Mouse (Mus musculus) kidney, embryonic 14.5 days (tissue): ENCODE measurements around the gene Cog3. TPM values are rescaled to one million over a fixed set of nuclear protein-coding genes. Genes with fewer than 3 reads are reported as not detected.

Experiments
- ATAC-seq: fragments of 200-750 bp; cut with Nextera tagmentation; 2 replicates; pipeline ENCODE4 v1.8.0; 2017; ENCODE audit warnings: moderate number of reproducible peaks, mild to moderate bottlenecking, moderate TSS enrichment, moderate library complexity; ENCODE audit not compliant: low FRiP score, low TSS enrichment
- H3K27ac ChIP-seq: fragments of 300-500 bp; sonication (generic); 2 replicates; pipeline ENCODE4 v1.5.1; 2014; ENCODE audit warnings: low read depth, mild to moderate bottlenecking, low read length, moderate library complexity, mixed read lengths
- H3K27me3 ChIP-seq: fragments of 300-500 bp; sonication (generic); 2 replicates; pipeline ENCODE4 v1.6.1; 2014; ENCODE audit warnings: mild to moderate bottlenecking, low read length; ENCODE audit not compliant: control insufficient read depth, insufficient read depth
- H3K36me3 ChIP-seq: fragments of 300-500 bp; sonication (generic); 2 replicates; pipeline ENCODE4 v1.6.1; 2014; ENCODE audit warnings: low read length, mixed read lengths; ENCODE audit not compliant: control insufficient read depth, insufficient read depth
- H3K4me1 ChIP-seq: fragments of 300-500 bp; sonication (generic); 2 replicates; pipeline ENCODE4 v1.6.1; 2014; ENCODE audit warnings: low read length, mixed read lengths; ENCODE audit not compliant: control insufficient read depth, insufficient read depth
- H3K4me2 ChIP-seq: fragments of 300-500 bp; sonication (generic); replicated peaks from 2 replicates; pipeline ENCODE4 v1.6.1; 2014; ENCODE audit warnings: low read depth, mild to moderate bottlenecking, low read length
- H3K4me3 ChIP-seq: fragments of 300-500 bp; sonication (generic); 2 replicates; pipeline ENCODE4 v1.5.1; 2014; ENCODE audit warnings: mild to moderate bottlenecking, low read length
- H3K9ac ChIP-seq: fragments of 300-500 bp; sonication (generic); 2 replicates; pipeline ENCODE4 v1.6.1; 2014; ENCODE audit warnings: low read depth, mild to moderate bottlenecking, low read length, moderate library complexity
- H3K9me3 ChIP-seq: fragments of 300-500 bp; sonication (generic); 2 replicates; pipeline ENCODE4 v1.6.1; 2016; ENCODE audit warnings: low read length; ENCODE audit not compliant: control insufficient read depth
- WGBS: fragments of 180-500 bp; shearing (Covaris S2); extraction: QIAGEN DNeasy Blood & Tissue Kit; methylation state at CpG from one replicate; pipeline ENCODE4 v1.1.7; 2014; 5-methylcytosine and 5-hydroxymethylcytosine counted together
- polyA plus RNA-seq: library from polyadenylated mRNA; unstranded; fragments of >200 nt; fragmentation: Nextera tagmentation; extraction: Ambion mirVana; gene quantifications from 2 replicates; pipeline ENCODE4 v1.2.1, GENCODE M21; 2014

Gene Cog3
- polyA plus RNA-seq, 1 experiment from 2014 or later, result 24.9 TPM

GRCm38 (mm10) chr14:75696096-75696495 is 58.2 kb downstream of the Cog3 start:
- H3K4me1 ChIP-seq, result no peaks in the 10 kb centered on the region
- no peak overlapping the region for H3K27ac ChIP-seq
- H3K4me2 ChIP-seq, result no peak overlapping the region
- 84% methylated on average over 5 of the region's 5 CpGs for WGBS
- H3K9ac ChIP-seq, result no peak overlapping the region
- no peaks in the 10 kb centered on the region for H3K9me3 ChIP-seq
- no peak overlapping the region for H3K4me3 ChIP-seq
- no peaks in the 10 kb centered on the region for H3K27me3 ChIP-seq
- peaks cover 3% of the 10 kb centered on the region; the same call in 1 of the 2 replicates for H3K36me3 ChIP-seq
- no peak for ATAC-seq

- Histone ChIP-seq H3K4me3 (no peak overlapping the region), H3K27me3 (no peaks in the 10 kb centered on the region), H3K4me1 (no peaks in the 10 kb centered on the region), H3K9ac (no peak overlapping the region), H3K4me2 (no peak overlapping the region), H3K9me3 (no peaks in the 10 kb centered on the region), H3K36me3 (no peaks in the 10 kb centered on the region), H3K27ac (no peak overlapping the region)
- ATAC-seq, result no peak
- 91% methylated on average over 2 of the region's 2 CpGs for WGBS
These were observed 63.9 kb downstream of the Cog3 start for GRCm38 (mm10) chr14:75690428-75690827.

- H3K4me1 ChIP-seq, result 0 out of 2 replicates have a peak, but pooled peaks cover 2% of the 10 kb centered on the region
- H3K4me3 ChIP-seq, result no peak overlapping the region
- no peaks in the 10 kb centered on the region for H3K9me3 ChIP-seq
- H3K4me2 ChIP-seq, result no peak overlapping the region
- 53% methylated on average over 6 of the region's 6 CpGs for WGBS
- H3K27me3 ChIP-seq, result no peaks in the 10 kb centered on the region
- H3K27ac ChIP-seq, result no peak overlapping the region
- H3K9ac ChIP-seq, result no peak overlapping the region
- ATAC-seq, result no peak
- H3K36me3 ChIP-seq, result no peaks in the 10 kb centered on the region
These were observed 78.0 kb downstream of the Cog3 start for GRCm38 (mm10) chr14:75676316-75676715.

GRCm38 (mm10) chr14:75669085-75669645 is 85.2 kb downstream of the Cog3 start:
- Histone ChIP-seq H3K4me2 (no peak overlapping the region), H3K4me1 (0 out of 2 replicates have a peak, but pooled peaks cover 2% of the 10 kb centered on the region), H3K36me3 (no peaks in the 10 kb centered on the region), H3K27me3 (no peaks in the 10 kb centered on the region), H3K9me3 (no peaks in the 10 kb centered on the region; the same call in 1 of the 2 replicates), H3K4me3 (no peak overlapping the region), H3K27ac (no peak overlapping the region), H3K9ac (no peak overlapping the region)
- ATAC-seq, result 0 out of 2 replicates have a peak, but pooled peaks have one; percentile 34
- 62% methylated on average over 1 of the region's 1 CpGs for WGBS

GRCm38 (mm10) chr14:75665430-75666180 is 88.7 kb downstream of the Cog3 start:
- peak; percentile 50 for ATAC-seq
- Histone ChIP-seq H3K4me2 (no peak overlapping the region), H3K36me3 (no peaks in the 10 kb centered on the region), H3K4me3 (no peak overlapping the region), H3K27ac (0 out of 2 replicates have a peak overlapping the region, but pooled peaks have one; percentile 10), H3K9ac (no peak overlapping the region), H3K27me3 (no peaks in the 10 kb centered on the region), H3K9me3 (no peaks in the 10 kb centered on the region; the same call in 1 of the 2 replicates), H3K4me1 (no peaks in the 10 kb centered on the region)
- 25% methylated on average over 2 of the region's 2 CpGs for WGBS

- no peak overlapping the region for H3K4me3 ChIP-seq
- H3K4me1 ChIP-seq, result no peaks in the 10 kb centered on the region
- no peak overlapping the region for H3K4me2 ChIP-seq
- no peak for ATAC-seq
- H3K9ac ChIP-seq, result no peak overlapping the region
- H3K9me3 ChIP-seq, result no peaks in the 10 kb centered on the region
- no peaks in the 10 kb centered on the region for H3K36me3 ChIP-seq
- no peaks in the 10 kb centered on the region for H3K27me3 ChIP-seq
- no peak overlapping the region for H3K27ac ChIP-seq
- WGBS, result 58% methylated on average over 8 of the region's 8 CpGs
These were observed 92.8 kb downstream of the Cog3 start for GRCm38 (mm10) chr14:75661548-75661947.

GRCm38 (mm10) chr14:75660936-75661335 is 93.4 kb downstream of the Cog3 start:
- ATAC-seq, result no peak
- H3K4me3 ChIP-seq, result no peak overlapping the region
- no peak overlapping the region for H3K27ac ChIP-seq
- no peak overlapping the region for H3K9ac ChIP-seq
- WGBS, result 87% methylated on average over 6 of the region's 6 CpGs
- H3K9me3 ChIP-seq, result no peaks in the 10 kb centered on the region
- H3K27me3 ChIP-seq, result no peaks in the 10 kb centered on the region
- H3K4me1 ChIP-seq, result no peaks in the 10 kb centered on the region
- H3K4me2 ChIP-seq, result no peak overlapping the region
- H3K36me3 ChIP-seq, result no peaks in the 10 kb centered on the region
